Mouse (Mus musculus) forebrain, embryonic 16.5 days (tissue): ENCODE data around the gene Shld2. TPM values are rescaled to one million over a fixed set of nuclear protein-coding genes. Genes with fewer than 3 reads are reported as not detected.

Source experiments
- ATAC-seq: fragments of 200-750 bp; cut with Nextera tagmentation; 2 replicates; pipeline ENCODE4 v1.8.0; 2017; ENCODE audit warnings: mild to moderate bottlenecking, moderate library complexity
- H3K27ac ChIP-seq: fragments of 300-500 bp; sonication (generic); 2 replicates; pipeline ENCODE4 v1.5.1; 2014; ENCODE audit warnings: low read length, control low read depth
- H3K27me3 ChIP-seq: fragments of 300-500 bp; sonication (generic); replicated peaks from 2 replicates; pipeline ENCODE4 v1.6.1; 2014; ENCODE audit warnings: low read length; ENCODE audit not compliant: control insufficient read depth, insufficient read depth
- H3K36me3 ChIP-seq: fragments of 300-500 bp; sonication (generic); 2 replicates; pipeline ENCODE4 v1.6.1; 2014; ENCODE audit not compliant: control insufficient read depth, insufficient read depth
- H3K4me1 ChIP-seq: fragments of 300-500 bp; sonication (generic); replicated peaks from 2 replicates; pipeline ENCODE4 v1.6.1; 2014; ENCODE audit warnings: low read length; ENCODE audit not compliant: control insufficient read depth, insufficient read depth
- H3K4me2 ChIP-seq: fragments of 300-500 bp; sonication (generic); 2 replicates; pipeline ENCODE4 v1.6.1; 2014; ENCODE audit warnings: mild to moderate bottlenecking, low read length, control low read depth
- H3K4me3 ChIP-seq: fragments of 300-500 bp; sonication (generic); replicated peaks from 2 replicates; pipeline ENCODE4 v1.5.1; 2014; ENCODE audit warnings: mild to moderate bottlenecking, low read length, control low read depth
- H3K9ac ChIP-seq: fragments of 300-500 bp; sonication (generic); replicated peaks from 2 replicates; pipeline ENCODE4 v1.6.1; 2014; ENCODE audit warnings: low read depth, low read length, control low read depth
- H3K9me3 ChIP-seq: fragments of 300-500 bp; sonication (generic); 2 replicates; pipeline ENCODE4 v1.6.1; 2016; ENCODE audit warnings: low read length; ENCODE audit not compliant: control insufficient read depth
- WGBS: fragments of 180-500 bp; shearing (Covaris S2); extraction: QIAGEN DNeasy Blood & Tissue Kit; methylation state at CpG from one replicate; pipeline ENCODE4 v1.1.7; 2014; 5-methylcytosine and 5-hydroxymethylcytosine counted together
- polyA plus RNA-seq: library from polyadenylated mRNA; unstranded; fragments of >200 nt; fragmentation: Nextera tagmentation; extraction: Ambion mirVana; gene quantifications from 2 replicates; pipeline ENCODE4 v1.2.1, GENCODE M21; 2015

Shld2 gene
- 6.6 TPM in 2 replicates for polyA plus RNA-seq

- Histone ChIP-seq H3K27me3 (no peaks in the 10 kb centered on the region), H3K9me3 (no peaks in the 10 kb centered on the region), H3K27ac (peak within 1 kb of the TSS; percentile 90), H3K36me3 (no peaks in the 10 kb centered on the region), H3K4me2 (peak within 1 kb of the TSS; percentile 86), H3K4me1 (peaks cover 24% of the 10 kb centered on the region), H3K4me3 (peak within 1 kb of the TSS; percentile 97), H3K9ac (peak within 1 kb of the TSS; percentile 98)
- under 1% methylated on average over 78 of the region's 100 CpGs for WGBS
- peak; percentile 93 for ATAC-seq
These were observed at the start of gene Shld2, which contains the start of gene Glud1 for GRCm38 (mm10) chr14:34310234-34310965. TSS of gene Shld2 (minus strand) at chr14:34310493. TSS of gene Glud1 (plus strand) at chr14:34310727.

- no peak overlapping the region for H3K9ac ChIP-seq
- no peak overlapping the region for H3K27ac ChIP-seq
- no peak overlapping the region for H3K4me2 ChIP-seq
- H3K27me3 ChIP-seq, result no peaks in the 10 kb centered on the region
- ATAC-seq, result no peak
- 12% methylated on average over 5 of the region's 5 CpGs for WGBS
- H3K36me3 ChIP-seq, result no peaks in the 10 kb centered on the region
- H3K4me1 ChIP-seq, result peaks cover 9% of the 10 kb centered on the region
- no peaks in the 10 kb centered on the region for H3K9me3 ChIP-seq
- H3K4me3 ChIP-seq, result no peak overlapping the region
These were observed 49.5 kb upstream of the Shld2 start for GRCm38 (mm10) chr14:34359676-34360244.

GRCm38 (mm10) chr14:34357671-34358455 is 47.6 kb upstream of the Shld2 start:
- H3K4me1 ChIP-seq, result no peaks in the 10 kb centered on the region
- no peaks in the 10 kb centered on the region for H3K27me3 ChIP-seq
- no peaks in the 10 kb centered on the region for H3K9me3 ChIP-seq
- no peak overlapping the region for H3K9ac ChIP-seq
- H3K4me2 ChIP-seq, result no peak overlapping the region
- WGBS, result 77% methylated on average over 7 of the region's 7 CpGs
- no peak overlapping the region for H3K4me3 ChIP-seq
- H3K36me3 ChIP-seq, result no peaks in the 10 kb centered on the region
- ATAC-seq, result no peak
- no peak overlapping the region for H3K27ac ChIP-seq

- H3K27me3 ChIP-seq, result no peaks in the 10 kb centered on the region
- no peaks in the 10 kb centered on the region for H3K36me3 ChIP-seq
- no peak within 1 kb of the TSS for H3K9ac ChIP-seq
- H3K4me3 ChIP-seq, result no peak within 1 kb of the TSS
- ATAC-seq, result no peak
- no peaks in the 10 kb centered on the region for H3K4me1 ChIP-seq
- no peak within 1 kb of the TSS for H3K4me2 ChIP-seq
- no peak within 1 kb of the TSS for H3K27ac ChIP-seq
- H3K9me3 ChIP-seq, result no peaks in the 10 kb centered on the region
- WGBS, result 87% methylated on average over 6 of the region's 6 CpGs
These were observed 45.0 kb upstream of the Shld2 start, which contains the start of gene Fam25c for GRCm38 (mm10) chr14:34355301-34355700. TSS of gene Fam25c (minus strand) at chr14:34355433.

GRCm38 (mm10) chr14:34354456-34354855 is 44.2 kb upstream of the Shld2 start:
- Histone ChIP-seq H3K4me3 (no peak overlapping the region), H3K27ac (no peak overlapping the region), H3K36me3 (no peaks in the 10 kb centered on the region), H3K4me1 (no peaks in the 10 kb centered on the region), H3K9me3 (no peaks in the 10 kb centered on the region), H3K27me3 (no peaks in the 10 kb centered on the region), H3K4me2 (no peak overlapping the region), H3K9ac (no peak overlapping the region)
- 86% methylated on average over 4 of the region's 4 CpGs for WGBS
- no peak for ATAC-seq

- Histone ChIP-seq H3K4me2 (no peak overlapping the region), H3K9me3 (no peaks in the 10 kb centered on the region), H3K4me3 (no peak overlapping the region), H3K4me1 (no peaks in the 10 kb centered on the region), H3K36me3 (no peaks in the 10 kb centered on the region), H3K9ac (no peak overlapping the region), H3K27me3 (no peaks in the 10 kb centered on the region), H3K27ac (no peak overlapping the region)
- no peak for ATAC-seq
- 89% methylated on average over 3 of the region's 3 CpGs for WGBS
These were observed 43.0 kb upstream of the Shld2 start for GRCm38 (mm10) chr14:34353326-34353725.

GRCm38 (mm10) chr14:34352523-34352922 is 42.2 kb upstream of the Shld2 start:
- H3K4me1 ChIP-seq, result no peaks in the 10 kb centered on the region
- no peak overlapping the region for H3K4me3 ChIP-seq
- no peaks in the 10 kb centered on the region for H3K36me3 ChIP-seq
- H3K4me2 ChIP-seq, result no peak overlapping the region
- H3K9me3 ChIP-seq, result no peaks in the 10 kb centered on the region
- no peaks in the 10 kb centered on the region for H3K27me3 ChIP-seq
- WGBS, result 75% methylated on average over 6 of the region's 6 CpGs
- no peak overlapping the region for H3K27ac ChIP-seq
- H3K9ac ChIP-seq, result no peak overlapping the region
- ATAC-seq, result no peak

- no peak overlapping the region for H3K9ac ChIP-seq
- H3K27ac ChIP-seq, result no peak overlapping the region
- ATAC-seq, result no peak
- WGBS, result 80% methylated on average over 3 of the region's 3 CpGs
- H3K4me3 ChIP-seq, result no peak overlapping the region
- no peaks in the 10 kb centered on the region for H3K4me1 ChIP-seq
- no peaks in the 10 kb centered on the region for H3K27me3 ChIP-seq
- H3K36me3 ChIP-seq, result no peaks in the 10 kb centered on the region
- no peak overlapping the region for H3K4me2 ChIP-seq
- no peaks in the 10 kb centered on the region for H3K9me3 ChIP-seq
These were observed 41.4 kb upstream of the Shld2 start for GRCm38 (mm10) chr14:34351660-34352059.

- no peak overlapping the region for H3K4me2 ChIP-seq
- no peak overlapping the region for H3K4me3 ChIP-seq
- no peaks in the 10 kb centered on the region for H3K27me3 ChIP-seq
- WGBS, result 92% methylated on average over 8 of the region's 8 CpGs
- no peaks in the 10 kb centered on the region for H3K9me3 ChIP-seq
- H3K9ac ChIP-seq, result no peak overlapping the region
- ATAC-seq, result no peak
- no peak overlapping the region for H3K27ac ChIP-seq
- H3K36me3 ChIP-seq, result peaks cover 4% of the 10 kb centered on the region; the same call in 1 of the 2 replicates
- H3K4me1 ChIP-seq, result no peaks in the 10 kb centered on the region
These were observed 38.7 kb upstream of the Shld2 start for GRCm38 (mm10) chr14:34349007-34349406.
